Mouse (Mus musculus) megakaryocyte, embryonic 14.5 days (primary cell): Measurements from ENCODE around the gene Zfp11.
"Not testable (repeated sequence)": the region's sequence is repeated elsewhere in the genome, so short reads cannot be mapped to it uniquely, and the experiment has no call there.

Source experiments
- FLI1 ChIP-seq: IDR thresholded peaks from 2 replicates; pipeline ENCODE4 v1.6.1; 2012; ENCODE audit warnings: low read length, inconsistent platforms, mixed read lengths
- GATA1 ChIP-seq: IDR thresholded peaks from 3 replicates; pipeline ENCODE4 v1.6.1; 2012; ENCODE audit warnings: mixed read lengths, low read length, inconsistent platforms, borderline replicate concordance

- TF ChIP-seq GATA1, FLI1: not testable (repeated sequence)
Measured at GRCm38 (mm10) chr5:129620600-129620999, 49.3 kb downstream of the Zfp11 start.
